Mouse (Mus musculus): ENCODE results near the gene Mpzl1. TPM values are rescaled to one million over a fixed set of nuclear protein-coding genes. Genes with fewer than 3 reads are reported as not detected.

The Mpzl1 gene
- 3.6 TPM for total RNA-seq (2023)

GRCm38 (mm10) chr1:165634151-165634884, at the start of gene Mpzl1:
Gene Mpzl1 (minus strand): TSS chr1:165634538.

Other genes starting within 250 kb of the Mpzl1 start
- gene Dcaf6, start 174.1 kb downstream of the Mpzl1 start, total RNA-seq (2023), result 35.3 TPM
- 29.8 TPM for gene Mpc2, start 173.9 kb downstream of the Mpzl1 start, total RNA-seq (2023)
- gene Adcy10, start 149.4 kb downstream of the Mpzl1 start, total RNA-seq (2023), result 1.4 TPM
- gene Rcsd1, start 75.2 kb upstream of the Mpzl1 start, total RNA-seq (2023), result 192 TPM
- gene Creg1, start 129.2 kb upstream of the Mpzl1 start, total RNA-seq (2023), result 13.3 TPM
- gene Cd247, start 154.1 kb upstream of the Mpzl1 start, total RNA-seq (2023), result 444 TPM

All from CD4-positive naive resting alpha-beta T cell, adult 57 days (primary cell).